Mouse (Mus musculus): ENCODE results near the gene Dynlt1c. TPM values are rescaled to one million over a fixed set of nuclear protein-coding genes. Genes with fewer than 3 reads are reported as not detected.
"Not testable (repeated sequence)": the region's sequence is repeated elsewhere in the genome, so short reads cannot be mapped to it uniquely, and the experiment has no call there.

The Dynlt1c gene
- polyA plus RNA-seq, 1 experiment, result 55.0 TPM

DNA sequence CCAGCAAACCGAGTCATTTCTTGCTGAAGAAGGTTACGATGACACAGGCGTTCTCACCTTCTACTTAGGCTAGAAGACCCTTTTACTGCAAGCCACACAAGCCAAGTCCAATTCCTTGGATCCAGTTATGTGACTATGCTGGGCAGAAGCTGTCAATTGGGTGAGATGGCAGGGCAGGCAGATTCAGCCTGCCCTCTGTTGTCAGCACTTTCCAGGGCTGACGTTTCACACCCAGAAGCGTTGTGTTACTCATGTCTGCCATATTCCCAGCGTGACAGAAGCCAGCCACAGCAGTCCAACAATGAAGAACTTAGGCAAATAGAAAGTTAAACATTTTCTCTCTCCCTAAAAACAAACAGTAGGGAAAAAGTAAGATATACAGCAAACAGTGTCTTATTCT is 18.6 kb downstream of the Dynlt1c start:
- not testable (repeated sequence) for H3K4me1 ChIP-seq (replicated peaks; ENCODE audit: control insufficient read depth, insufficient read depth, low read length); H3K27me3 ChIP-seq (ENCODE audit: control insufficient read depth, insufficient read depth, low read length); H3K27ac ChIP-seq (ENCODE audit: control insufficient read depth, insufficient read depth, low read length); H3K36me3 ChIP-seq (ENCODE audit: control insufficient read depth, insufficient read depth, low read length); H3K4me3 ChIP-seq (ENCODE audit: control insufficient read depth, insufficient read depth, low read length); DNase-seq
- 94% methylated on average over 6 of the region's 6 CpGs for WGBS

DNA sequence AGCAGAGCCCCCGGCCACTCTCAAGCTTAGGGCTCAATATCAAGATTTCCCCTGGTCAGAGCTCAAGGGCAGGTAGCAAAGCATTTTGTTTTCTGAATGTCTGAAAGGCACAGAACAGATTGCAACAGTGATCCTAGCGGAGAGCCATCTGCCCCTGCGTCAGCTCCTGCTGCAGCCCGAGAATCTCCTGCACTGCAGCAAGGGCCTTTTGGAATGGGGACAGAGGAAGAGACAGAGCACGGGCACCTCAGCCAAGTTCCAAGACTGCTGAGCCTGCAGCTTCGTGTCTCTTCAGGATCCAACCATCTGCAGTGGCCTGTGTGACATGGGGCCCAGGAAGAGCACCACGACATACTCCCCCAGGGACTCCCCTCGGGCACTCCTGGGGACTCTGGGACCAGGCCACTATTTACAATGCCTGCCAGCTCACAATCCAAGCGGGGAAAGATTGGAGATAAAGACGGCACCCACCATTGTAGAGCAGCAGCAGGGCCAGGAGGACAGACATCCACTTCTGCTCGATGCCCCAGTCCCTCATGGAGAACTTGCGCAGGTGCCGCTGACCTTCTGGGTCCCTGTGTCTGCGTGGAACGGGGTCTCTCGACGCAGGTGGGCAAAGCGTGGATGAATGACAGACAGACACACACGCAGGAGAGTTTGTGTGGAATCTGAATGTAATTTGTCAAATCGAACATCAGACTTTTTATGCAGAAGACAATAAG is 19.4 kb downstream of the Dynlt1c start:
- H3K4me3 ChIP-seq (ENCODE audit: control insufficient read depth, insufficient read depth, low read length); H3K36me3 ChIP-seq (ENCODE audit: control insufficient read depth, insufficient read depth, low read length); H3K4me1 ChIP-seq (replicated peaks; ENCODE audit: control insufficient read depth, insufficient read depth, low read length); H3K27ac ChIP-seq (ENCODE audit: control insufficient read depth, insufficient read depth, low read length); H3K27me3 ChIP-seq (ENCODE audit: control insufficient read depth, insufficient read depth, low read length); DNase-seq: not testable (repeated sequence)
- WGBS, result 79% methylated on average over 18 of the region's 20 CpGs

DNA sequence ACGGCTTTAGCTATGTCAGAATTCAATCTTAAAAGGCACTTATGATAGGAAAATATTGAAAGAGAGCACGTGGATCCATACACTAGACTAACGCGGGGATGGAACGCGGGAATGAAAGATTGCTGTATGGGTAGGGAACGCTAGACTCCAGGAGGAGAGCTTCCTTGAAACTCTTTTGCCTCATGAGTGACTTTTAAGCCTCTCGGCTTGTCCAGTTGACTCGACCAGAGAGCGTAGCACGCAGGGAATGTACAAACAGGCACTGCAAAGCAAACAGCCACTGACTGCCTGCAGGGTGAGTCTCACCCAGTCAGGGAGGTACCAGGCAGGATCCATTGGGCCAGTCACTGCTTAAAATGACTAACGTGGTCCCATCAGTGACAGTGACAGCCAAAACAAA is 20.5 kb downstream of the Dynlt1c start:
- H3K4me3 ChIP-seq (ENCODE audit: control insufficient read depth, insufficient read depth, low read length); H3K27ac ChIP-seq (ENCODE audit: control insufficient read depth, insufficient read depth, low read length); H3K36me3 ChIP-seq (ENCODE audit: control insufficient read depth, insufficient read depth, low read length); H3K4me1 ChIP-seq (replicated peaks; ENCODE audit: control insufficient read depth, insufficient read depth, low read length); H3K27me3 ChIP-seq (ENCODE audit: control insufficient read depth, insufficient read depth, low read length); DNase-seq: not testable (repeated sequence)
- WGBS, result 94% methylated on average over 11 of the region's 12 CpGs

DNA sequence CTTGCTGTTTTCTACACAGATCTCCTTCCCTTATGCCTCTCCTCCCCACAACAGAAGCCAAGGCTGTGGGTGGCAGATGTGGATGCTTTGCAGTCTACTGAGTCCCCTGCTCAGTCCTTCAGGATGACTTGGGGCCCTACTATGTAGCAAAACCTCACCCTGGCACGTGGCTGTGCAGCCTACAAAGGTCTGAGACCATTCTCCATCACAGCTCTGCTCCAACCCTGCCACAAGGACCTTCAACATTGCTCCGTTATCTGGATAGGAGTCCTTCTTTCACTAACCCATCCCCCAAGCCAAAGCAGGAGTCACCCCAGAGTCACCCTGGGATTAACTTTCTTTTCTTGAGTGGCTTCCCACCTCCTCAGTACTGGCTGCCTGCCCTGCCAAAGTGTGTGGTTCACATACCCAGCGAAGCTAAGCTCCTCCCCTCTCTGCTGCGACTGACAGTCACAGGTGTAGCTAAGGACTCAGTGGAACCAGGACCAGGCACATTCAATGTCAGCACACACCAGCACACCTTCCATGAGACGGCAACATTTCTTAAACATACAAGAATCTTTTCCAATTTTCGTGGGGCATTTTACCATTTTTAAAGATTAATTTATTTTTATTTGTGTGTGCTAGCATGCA is 23.6 kb downstream of the Dynlt1c start:
- 71% methylated on average over 1 of the region's 6 CpGs for WGBS
- H3K36me3 ChIP-seq (ENCODE audit: control insufficient read depth, insufficient read depth, low read length); H3K4me3 ChIP-seq (ENCODE audit: control insufficient read depth, insufficient read depth, low read length); DNase-seq; H3K27ac ChIP-seq (ENCODE audit: control insufficient read depth, insufficient read depth, low read length); H3K27me3 ChIP-seq (ENCODE audit: control insufficient read depth, insufficient read depth, low read length); H3K4me1 ChIP-seq (replicated peaks; ENCODE audit: control insufficient read depth, insufficient read depth, low read length): not testable (repeated sequence)

DNA sequence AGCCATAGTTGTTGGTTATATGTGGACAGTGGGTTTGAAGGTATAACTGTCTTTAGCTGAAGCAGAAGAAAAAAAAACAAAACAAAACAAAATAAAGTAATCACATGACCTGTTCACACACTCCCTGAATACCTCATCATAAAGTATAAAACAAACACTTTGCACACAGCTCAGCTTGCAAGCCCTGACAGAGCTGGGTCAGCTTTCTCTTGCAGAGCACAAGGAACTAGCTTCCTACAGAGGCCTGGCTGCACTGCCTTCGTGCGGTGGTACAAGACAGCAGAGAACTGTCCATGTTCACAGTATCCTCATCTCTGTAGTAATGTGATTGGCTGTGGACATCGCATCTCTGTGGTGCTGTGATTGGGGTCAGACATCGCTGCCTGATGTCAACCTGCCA is 28.9 kb downstream of the Dynlt1c start:
- not testable (repeated sequence) for H3K27me3 ChIP-seq (ENCODE audit: control insufficient read depth, insufficient read depth, low read length); DNase-seq; H3K4me1 ChIP-seq (replicated peaks; ENCODE audit: control insufficient read depth, insufficient read depth, low read length); H3K36me3 ChIP-seq (ENCODE audit: control insufficient read depth, insufficient read depth, low read length); H3K27ac ChIP-seq (ENCODE audit: control insufficient read depth, insufficient read depth, low read length); H3K4me3 ChIP-seq (ENCODE audit: control insufficient read depth, insufficient read depth, low read length)
- 98% methylated on average over 4 of the region's 4 CpGs for WGBS

DNA sequence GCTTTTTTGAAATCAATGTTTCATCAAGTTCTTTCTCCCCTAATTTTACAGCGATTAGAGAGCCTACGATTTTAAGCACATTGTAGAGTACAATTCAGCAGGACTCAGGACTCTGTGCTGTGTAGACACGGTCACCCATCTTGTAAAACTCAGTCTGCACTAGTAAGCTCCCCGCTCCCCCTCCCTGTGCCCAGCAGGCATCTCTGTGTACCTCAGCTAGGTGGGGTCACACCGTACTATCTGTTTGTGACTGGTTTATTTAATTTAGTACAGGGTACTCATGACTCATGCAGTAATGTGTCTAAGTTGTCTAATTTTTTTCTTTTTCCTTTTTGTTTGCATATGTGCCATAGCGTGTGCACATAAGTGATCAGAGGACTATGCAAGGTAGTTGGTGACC is 31.4 kb downstream of the Dynlt1c start:
- not testable (repeated sequence) for H3K36me3 ChIP-seq (ENCODE audit: control insufficient read depth, insufficient read depth, low read length); DNase-seq; H3K27ac ChIP-seq (ENCODE audit: control insufficient read depth, insufficient read depth, low read length); H3K27me3 ChIP-seq (ENCODE audit: control insufficient read depth, insufficient read depth, low read length); H3K4me1 ChIP-seq (replicated peaks; ENCODE audit: control insufficient read depth, insufficient read depth, low read length); H3K4me3 ChIP-seq (ENCODE audit: control insufficient read depth, insufficient read depth, low read length)
- 99% methylated on average over 6 of the region's 6 CpGs for WGBS

DNA sequence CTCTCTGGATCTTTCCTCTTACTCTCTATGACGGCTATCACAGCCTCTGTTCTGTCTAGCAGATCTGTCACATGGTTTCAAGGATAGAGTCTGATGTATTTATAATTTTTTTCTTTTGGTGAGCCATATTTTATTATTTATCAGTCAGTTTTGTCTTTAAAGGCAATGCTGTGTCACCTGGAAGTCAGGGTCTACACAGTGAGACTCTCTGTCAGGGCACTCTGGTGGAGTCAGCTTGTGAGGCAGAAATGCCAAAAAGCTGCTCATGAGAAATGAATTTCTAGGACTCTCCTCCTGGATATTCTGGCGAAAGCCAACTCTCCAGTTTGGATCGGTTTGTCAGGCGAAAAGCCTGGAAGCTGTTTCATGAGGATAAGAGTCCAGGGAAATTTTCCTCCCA is 34.3 kb downstream of the Dynlt1c start:
- H3K4me3 ChIP-seq (ENCODE audit: control insufficient read depth, insufficient read depth, low read length); H3K27me3 ChIP-seq (ENCODE audit: control insufficient read depth, insufficient read depth, low read length); DNase-seq; H3K27ac ChIP-seq (ENCODE audit: control insufficient read depth, insufficient read depth, low read length); H3K4me1 ChIP-seq (replicated peaks; ENCODE audit: control insufficient read depth, insufficient read depth, low read length); H3K36me3 ChIP-seq (ENCODE audit: control insufficient read depth, insufficient read depth, low read length): not testable (repeated sequence)
- WGBS, result 100% methylated on average over 1 of the region's 4 CpGs

DNA sequence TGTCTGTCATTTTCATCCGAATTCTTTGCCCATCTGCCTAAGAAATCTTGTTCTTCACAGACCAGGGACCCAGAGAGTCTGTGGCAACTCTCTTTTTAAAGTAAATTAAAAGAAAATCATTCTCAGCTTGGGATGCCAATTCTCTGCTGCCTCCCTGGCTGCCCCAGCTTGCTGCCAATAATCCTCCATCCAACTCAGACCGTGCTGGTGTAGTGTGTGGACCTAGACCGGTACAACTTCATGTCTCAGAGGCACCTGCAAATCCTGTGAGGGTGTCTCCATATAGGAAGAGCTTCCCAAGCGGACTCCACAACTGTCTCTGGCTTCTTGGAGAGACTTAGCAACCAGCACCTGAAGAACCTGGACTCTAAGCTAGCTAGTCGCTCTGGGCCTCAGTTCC is 35.4 kb downstream of the Dynlt1c start:
- WGBS, result 96% methylated on average over 5 of the region's 5 CpGs

DNA sequence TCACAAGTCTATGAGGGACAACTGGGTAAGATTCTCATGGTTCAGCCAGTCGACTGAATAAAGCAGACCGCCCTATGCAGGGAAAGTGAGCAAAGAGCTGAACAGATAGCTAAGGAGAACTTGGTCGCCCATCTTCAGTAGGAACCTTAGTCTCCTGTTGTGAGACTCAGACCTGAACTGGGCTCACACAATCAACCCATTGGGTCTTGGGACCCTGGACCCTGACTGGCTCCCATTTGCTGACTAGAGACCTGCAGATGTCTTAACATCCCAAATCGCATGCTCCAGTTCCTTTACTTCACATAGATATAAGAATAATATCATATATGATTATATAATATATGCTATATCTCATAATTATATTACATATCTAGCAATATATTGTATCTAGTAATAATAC is 36.0 kb downstream of the Dynlt1c start:
- not testable (repeated sequence) for H3K36me3 ChIP-seq (ENCODE audit: control insufficient read depth, insufficient read depth, low read length); H3K4me1 ChIP-seq (replicated peaks; ENCODE audit: control insufficient read depth, insufficient read depth, low read length); H3K27me3 ChIP-seq (ENCODE audit: control insufficient read depth, insufficient read depth, low read length); DNase-seq; H3K4me3 ChIP-seq (ENCODE audit: control insufficient read depth, insufficient read depth, low read length); H3K27ac ChIP-seq (ENCODE audit: control insufficient read depth, insufficient read depth, low read length)
- 99% methylated on average over 4 of the region's 4 CpGs for WGBS

More for the DNA sequence above, 35.4 kb downstream of the Dynlt1c start:
- Histone ChIP-seq H3K36me3 (ENCODE audit: control insufficient read depth, insufficient read depth, low read length) (no peaks in the 10 kb centered on the region), H3K27ac (ENCODE audit: control insufficient read depth, insufficient read depth, low read length) (no peak overlapping the region), H3K27me3 (ENCODE audit: control insufficient read depth, insufficient read depth, low read length) (no peaks in the 10 kb centered on the region), H3K4me1 (replicated peaks; ENCODE audit: control insufficient read depth, insufficient read depth, low read length) (peaks cover 6% of the 10 kb centered on the region), H3K4me3 (ENCODE audit: control insufficient read depth, insufficient read depth, low read length) (no peak overlapping the region)
- DNase-seq, result no peak
- TF ChIP-seq CTCF (IDR thresholded peaks at IDR 0.05; ENCODE audit: borderline replicate concordance, control insufficient read depth, extremely low read depth, insufficient read depth, low read length, poor library complexity) (no peak), POLR2A (IDR thresholded peaks at IDR 0.05; ENCODE audit: control insufficient read depth, extremely low read depth, insufficient read depth, low read length, poor library complexity) (no peak)

DNA sequence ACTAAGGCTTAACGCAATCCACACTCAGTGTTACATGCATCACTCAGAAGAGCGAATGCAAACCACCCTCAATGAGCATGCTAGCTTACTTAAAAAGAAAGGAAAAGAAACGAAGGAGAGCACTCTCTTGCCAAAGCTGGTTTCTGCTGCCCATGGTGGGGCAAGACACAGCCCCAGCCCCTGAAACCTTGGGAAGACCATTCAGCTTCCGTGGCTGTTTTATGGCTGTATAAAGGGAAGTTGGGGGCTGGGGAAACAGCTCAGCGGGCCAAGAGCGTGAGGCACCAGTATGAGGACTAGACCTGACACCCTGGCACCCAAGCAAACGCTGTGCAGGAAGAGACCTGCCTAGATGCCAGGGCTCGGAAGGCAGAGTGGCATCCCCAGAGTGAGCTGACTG is 37.0 kb downstream of the Dynlt1c start:
- 56% methylated on average over 8 of the region's 8 CpGs for WGBS
- H3K27me3 ChIP-seq (ENCODE audit: control insufficient read depth, insufficient read depth, low read length); H3K27ac ChIP-seq (ENCODE audit: control insufficient read depth, insufficient read depth, low read length); DNase-seq; H3K36me3 ChIP-seq (ENCODE audit: control insufficient read depth, insufficient read depth, low read length); H3K4me1 ChIP-seq (replicated peaks; ENCODE audit: control insufficient read depth, insufficient read depth, low read length); H3K4me3 ChIP-seq (ENCODE audit: control insufficient read depth, insufficient read depth, low read length): not testable (repeated sequence)

DNA sequence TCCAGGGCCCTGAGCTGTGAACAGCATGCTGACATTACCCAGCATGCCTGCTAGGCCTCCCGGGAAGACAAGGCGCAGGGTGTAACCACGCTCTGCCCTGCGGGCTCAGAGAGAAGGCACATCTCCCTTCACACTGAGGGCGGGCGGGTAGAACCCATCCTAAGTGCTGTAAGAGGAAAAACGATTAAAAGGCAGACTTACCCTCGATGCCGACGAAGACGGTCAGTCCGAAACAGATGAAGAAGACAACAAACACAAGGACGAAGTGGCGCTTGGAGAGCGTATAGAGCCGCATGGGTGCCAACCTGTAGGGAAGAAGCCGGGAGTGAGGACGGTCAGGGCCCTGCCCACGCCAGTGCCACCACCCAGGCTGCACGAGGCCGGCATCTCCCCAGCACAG is 38.0 kb downstream of the Dynlt1c start:
- not testable (repeated sequence) for H3K4me1 ChIP-seq (replicated peaks; ENCODE audit: control insufficient read depth, insufficient read depth, low read length); H3K27ac ChIP-seq (ENCODE audit: control insufficient read depth, insufficient read depth, low read length)

More for the DNA sequence above, 38.0 kb downstream of the Dynlt1c start:
- not testable (repeated sequence) for H3K36me3 ChIP-seq (ENCODE audit: control insufficient read depth, insufficient read depth, low read length); H3K27me3 ChIP-seq (ENCODE audit: control insufficient read depth, insufficient read depth, low read length); DNase-seq; H3K4me3 ChIP-seq (ENCODE audit: control insufficient read depth, insufficient read depth, low read length)
- 93% methylated on average over 16 of the region's 21 CpGs for WGBS

Data from thymus, adult 2 months (tissue).